Mouse (Mus musculus): Measurements from ENCODE around the gene Ruvbl2. TPM values are rescaled to one million over a fixed set of nuclear protein-coding genes. Genes with fewer than 3 reads are reported as not detected.
A peak's percentile ranks its signal among the peaks of the same experiment; 100 is the strongest.

The Ruvbl2 gene
- polyA plus RNA-seq, 1 experiment from 2014 or later: 222 TPM

- Histone ChIP-seq H3K9me3 (replicated peaks) (no peaks in the 10 kb centered on the region), H3K27me3 (ENCODE audit: low read depth, poor library complexity, severe bottlenecking) (peaks cover 100% of the 10 kb centered on the region), H3K4me1 (peaks cover 34% of the 10 kb centered on the region), H3K4me3 (peak within 1 kb of the TSS; percentile 65), H3K36me3 (no peaks in the 10 kb centered on the region), H3K27ac (replicated peaks) (peak within 1 kb of the TSS; percentile 63; the same call in 1 of the 2 replicates)
- whole genome bisulfite sequencing: 3% methylated on average over 45 of the region's 45 CpGs
- peak; percentile 56 for DNase-seq (ENCODE audit: low spot score)
Measured at GRCm38 (mm10) chr7:45413113-45413863, 24.6 kb downstream of the Ruvbl2 start, which contains the start of gene Ntf5. Gene Ntf5, plus strand, starts transcription at chr7:45413695.

- Histone ChIP-seq H3K4me3 (no peak overlapping the region), H3K27me3 (ENCODE audit: low read depth, poor library complexity, severe bottlenecking) (peaks cover 100% of the 10 kb centered on the region), H3K27ac (replicated peaks) (no peak overlapping the region), H3K9me3 (replicated peaks) (no peaks in the 10 kb centered on the region), H3K36me3 (no peaks in the 10 kb centered on the region), H3K4me1 (peaks cover 25% of the 10 kb centered on the region)
- DNase-seq (ENCODE audit: low spot score): no peak
- 85% methylated on average over 2 of the region's 2 CpGs for whole genome bisulfite sequencing
Measured at GRCm38 (mm10) chr7:45412421-45412820, 25.5 kb downstream of the Ruvbl2 start.

- peaks cover 99% of the 10 kb centered on the region for H3K27me3 ChIP-seq (ENCODE audit: low read depth, poor library complexity, severe bottlenecking)
- H3K36me3 ChIP-seq: no peaks in the 10 kb centered on the region
- H3K4me3 ChIP-seq: no peak overlapping the region
- DNase-seq (ENCODE audit: low spot score): no peak
- H3K9me3 ChIP-seq (replicated peaks): no peaks in the 10 kb centered on the region
- no peak overlapping the region for H3K27ac ChIP-seq (replicated peaks)
- 92% methylated on average over 8 of the region's 8 CpGs for WGBS
- peaks cover 33% of the 10 kb centered on the region for H3K4me1 ChIP-seq
Measured at GRCm38 (mm10) chr7:45409497-45410163, 28.3 kb downstream of the Ruvbl2 start.

- DNase-seq (ENCODE audit: low spot score): no peak
Measured at GRCm38 (mm10) chr7:45408949-45409348, 28.9 kb downstream of the Ruvbl2 start.

GRCm38 (mm10) chr7:45408351-45408750, 29.5 kb downstream of the Ruvbl2 start:
- no peak overlapping the region for H3K27ac ChIP-seq (replicated peaks)
- no peaks in the 10 kb centered on the region for H3K9me3 ChIP-seq (replicated peaks)
- 75% methylated on average over 7 of the region's 7 CpGs for WGBS
- H3K4me1 ChIP-seq: peaks cover 20% of the 10 kb centered on the region
- DNase-seq (ENCODE audit: low spot score): no peak
- H3K4me3 ChIP-seq: no peak overlapping the region
- H3K27me3 ChIP-seq (ENCODE audit: low read depth, poor library complexity, severe bottlenecking): peaks cover 86% of the 10 kb centered on the region
- H3K36me3 ChIP-seq: no peaks in the 10 kb centered on the region

More at GRCm38 (mm10) chr7:45408949-45409348, 28.9 kb downstream of the Ruvbl2 start:
- Histone ChIP-seq H3K9me3 (replicated peaks) (no peaks in the 10 kb centered on the region), H3K36me3 (no peaks in the 10 kb centered on the region), H3K27ac (replicated peaks) (no peak overlapping the region), H3K27me3 (ENCODE audit: low read depth, poor library complexity, severe bottlenecking) (peaks cover 92% of the 10 kb centered on the region), H3K4me1 (peaks cover 26% of the 10 kb centered on the region), H3K4me3 (no peak overlapping the region)
- WGBS: 90% methylated on average over 17 of the region's 17 CpGs

GRCm38 (mm10) chr7:45407836-45408235, 30.1 kb downstream of the Ruvbl2 start:
- no peak for DNase-seq (ENCODE audit: low spot score)
- Histone ChIP-seq H3K36me3 (no peaks in the 10 kb centered on the region), H3K27ac (replicated peaks) (no peak overlapping the region), H3K4me1 (peaks cover 16% of the 10 kb centered on the region), H3K4me3 (no peak overlapping the region), H3K27me3 (ENCODE audit: low read depth, poor library complexity, severe bottlenecking) (peaks cover 81% of the 10 kb centered on the region), H3K9me3 (replicated peaks) (no peaks in the 10 kb centered on the region)
- WGBS: 80% methylated on average over 10 of the region's 10 CpGs

- H3K9me3 ChIP-seq (replicated peaks): no peaks in the 10 kb centered on the region
- 2% methylated on average over 114 of the region's 114 CpGs for WGBS
- H3K27me3 ChIP-seq (ENCODE audit: low read depth, poor library complexity, severe bottlenecking): peaks cover 67% of the 10 kb centered on the region
- H3K4me3 ChIP-seq: peak overlapping the region; percentile 45
- H3K27ac ChIP-seq (replicated peaks): no peak overlapping the region
- DNase-seq (ENCODE audit: low spot score): no peak
- no peaks in the 10 kb centered on the region for H3K36me3 ChIP-seq
- H3K4me1 ChIP-seq: peaks cover 16% of the 10 kb centered on the region
Measured at GRCm38 (mm10) chr7:45406157-45407156, 31.4 kb downstream of the Ruvbl2 start.

GRCm38 (mm10) chr7:45405091-45406075, 32.5 kb downstream of the Ruvbl2 start, which contains the start of gene Kcna7:
Gene Kcna7, plus strand, starts transcription at chr7:45405653.
- DNase-seq (ENCODE audit: low spot score): peak; percentile 71
- Histone ChIP-seq H3K9me3 (replicated peaks) (no peaks in the 10 kb centered on the region), H3K36me3 (no peaks in the 10 kb centered on the region), H3K4me3 (peak within 1 kb of the TSS; percentile 45), H3K27me3 (ENCODE audit: low read depth, poor library complexity, severe bottlenecking) (peaks cover 57% of the 10 kb centered on the region), H3K4me1 (peaks cover 16% of the 10 kb centered on the region), H3K27ac (replicated peaks) (no peak within 1 kb of the TSS)
- WGBS: 12% methylated on average over 28 of the region's 28 CpGs

- Histone ChIP-seq H3K4me3 (no peak overlapping the region), H3K27ac (replicated peaks) (no peak overlapping the region), H3K27me3 (ENCODE audit: low read depth, poor library complexity, severe bottlenecking) (peaks cover 40% of the 10 kb centered on the region), H3K4me1 (peaks cover 16% of the 10 kb centered on the region), H3K9me3 (replicated peaks) (no peaks in the 10 kb centered on the region), H3K36me3 (no peaks in the 10 kb centered on the region)
- 45% methylated on average over 6 of the region's 6 CpGs for WGBS
- peak; percentile 69 for DNase-seq (ENCODE audit: low spot score)
Measured at GRCm38 (mm10) chr7:45403532-45404261, 34.2 kb downstream of the Ruvbl2 start.

GRCm38 (mm10) chr7:45401521-45402085, 36.3 kb downstream of the Ruvbl2 start:
- H3K4me3 ChIP-seq: no peak overlapping the region
- no peaks in the 10 kb centered on the region for H3K9me3 ChIP-seq (replicated peaks)
- no peak for DNase-seq (ENCODE audit: low spot score)
- peaks cover 13% of the 10 kb centered on the region for H3K4me1 ChIP-seq
- H3K27ac ChIP-seq (replicated peaks): no peak overlapping the region
- H3K36me3 ChIP-seq: no peaks in the 10 kb centered on the region
- peaks cover 19% of the 10 kb centered on the region for H3K27me3 ChIP-seq (ENCODE audit: low read depth, poor library complexity, severe bottlenecking)
- 77% methylated on average over 10 of the region's 10 CpGs for WGBS

- WGBS: 81% methylated on average over 2 of the region's 2 CpGs
- Histone ChIP-seq H3K27me3 (ENCODE audit: low read depth, poor library complexity, severe bottlenecking) (no peaks in the 10 kb centered on the region), H3K4me3 (no peak overlapping the region), H3K9me3 (replicated peaks) (no peaks in the 10 kb centered on the region), H3K36me3 (peaks cover 27% of the 10 kb centered on the region), H3K4me1 (peaks cover 23% of the 10 kb centered on the region), H3K27ac (replicated peaks) (no peak overlapping the region)
- no peak for DNase-seq (ENCODE audit: low spot score)
Measured at GRCm38 (mm10) chr7:45396787-45397186, 41.1 kb downstream of the Ruvbl2 start.

Measured in midbrain, embryonic 10.5 days (tissue).